Mouse (Mus musculus): ENCODE data around the gene Rhbdf2. TPM values are rescaled to one million over a fixed set of nuclear protein-coding genes. Genes with fewer than 3 reads are reported as not detected.

The Rhbdf2 gene
- polyA plus RNA-seq, 1 experiment from 2014 or later: 12.8 TPM

DNA sequence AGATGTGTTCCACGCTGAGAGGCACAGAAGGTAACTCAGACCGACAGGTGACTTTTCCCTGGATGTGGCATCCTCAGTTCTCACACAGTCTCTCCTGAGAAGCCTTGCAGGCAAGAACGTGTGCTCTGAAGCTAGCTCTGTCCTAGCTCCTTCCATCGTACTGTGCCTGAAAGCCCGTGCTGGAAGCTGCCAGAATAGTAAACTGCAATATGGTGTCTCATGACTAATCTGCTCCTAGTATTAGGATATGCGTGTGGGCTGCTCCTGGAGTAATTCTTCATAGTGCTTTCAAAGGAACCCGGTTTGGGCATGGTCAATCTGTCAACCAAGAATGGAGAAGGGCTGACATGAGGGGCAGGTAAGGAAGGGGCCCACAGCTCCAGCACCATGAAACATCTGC is 56.0 kb downstream of the Rhbdf2 start:
- H3K9me3 ChIP-seq (ENCODE audit: low read length): no peaks in the 10 kb centered on the region
- H3K27me3 ChIP-seq (ENCODE audit: insufficient read depth, low read length): no peaks in the 10 kb centered on the region
- H3K4me2 ChIP-seq (replicated peaks; ENCODE audit: low read depth, low read length): no peak overlapping the region
- no peak overlapping the region for H3K4me3 ChIP-seq (ENCODE audit: low read length)
- no peak for ATAC-seq (ENCODE audit: low FRiP score, low TSS enrichment)
- no peak overlapping the region for H3K27ac ChIP-seq (ENCODE audit: low read length)
- 79% methylated on average over 7 of the region's 7 CpGs for WGBS
- peaks cover 27% of the 10 kb centered on the region for H3K4me1 ChIP-seq (ENCODE audit: insufficient read depth, low read length)
- no peaks in the 10 kb centered on the region for H3K36me3 ChIP-seq (ENCODE audit: insufficient read depth, low read length)
- H3K9ac ChIP-seq (replicated peaks; ENCODE audit: low read length): no peak overlapping the region

DNA sequence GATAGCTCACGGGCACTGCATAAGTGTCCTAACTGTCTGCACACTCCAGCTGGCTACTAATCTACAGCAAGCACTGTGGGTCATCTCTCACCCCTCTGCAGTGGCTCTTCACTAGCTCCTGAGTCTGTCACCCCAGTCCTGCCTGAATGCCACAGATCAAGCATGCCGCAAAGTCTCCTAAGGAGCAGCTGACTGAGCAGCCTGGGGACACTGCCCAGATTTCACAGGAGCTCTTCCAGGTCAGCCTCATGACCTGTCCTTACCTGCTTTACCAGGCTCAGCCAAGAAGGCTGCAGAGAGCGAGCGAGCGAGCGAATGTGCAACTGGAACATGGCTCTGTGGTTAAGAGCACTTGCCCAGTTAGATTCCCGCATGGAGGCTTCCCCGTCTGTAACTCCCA is 59.3 kb downstream of the Rhbdf2 start:
- no peaks in the 10 kb centered on the region for H3K9me3 ChIP-seq (ENCODE audit: low read length)
- WGBS: 87% methylated on average over 8 of the region's 8 CpGs
- no peak for ATAC-seq (ENCODE audit: low FRiP score, low TSS enrichment)

DNA sequence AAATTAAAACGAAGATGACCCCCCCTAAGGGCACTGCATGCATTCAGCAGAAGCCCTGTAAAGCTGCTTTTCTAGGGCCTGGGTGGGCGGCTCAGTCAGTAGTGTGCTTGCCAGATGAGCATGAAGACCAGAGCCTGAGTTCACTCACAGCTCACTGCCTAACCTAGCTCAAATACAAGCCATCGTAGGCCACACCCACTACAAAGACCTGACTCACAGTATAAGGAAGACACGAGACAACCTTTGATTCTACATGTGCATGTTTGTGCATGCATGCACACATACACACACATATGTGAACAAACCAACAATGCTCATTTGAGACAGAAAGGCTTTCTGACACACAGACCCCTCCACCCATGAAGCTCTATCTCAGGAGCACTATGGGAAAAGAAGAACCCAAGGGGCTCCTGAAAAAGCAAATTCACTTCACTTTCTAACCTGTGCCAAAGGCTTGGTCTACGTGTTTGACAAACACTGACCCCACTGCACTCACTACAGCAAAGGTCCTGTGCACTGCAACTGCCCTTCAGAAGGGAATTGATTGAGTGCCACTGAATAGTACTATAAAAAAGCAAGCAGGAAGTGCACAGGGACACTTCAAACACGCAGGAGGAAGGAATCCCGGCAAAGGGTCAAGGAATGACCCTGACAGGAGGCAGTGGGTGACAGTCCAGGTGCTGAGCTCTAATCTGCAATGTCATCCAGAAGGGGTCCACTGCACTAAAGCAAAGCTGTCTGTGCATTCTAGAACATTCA is 61.4 kb downstream of the Rhbdf2 start:
- no peaks in the 10 kb centered on the region for H3K27me3 ChIP-seq (ENCODE audit: insufficient read depth, low read length)
- 43% methylated on average over 7 of the region's 7 CpGs for whole genome bisulfite sequencing
- no peak for ATAC-seq (ENCODE audit: low FRiP score, low TSS enrichment)
- H3K36me3 ChIP-seq (ENCODE audit: insufficient read depth, low read length): no peaks in the 10 kb centered on the region
- H3K4me1 ChIP-seq (ENCODE audit: insufficient read depth, low read length): peaks cover 4% of the 10 kb centered on the region; the same call in 1 of the 2 replicates
- H3K4me2 ChIP-seq (replicated peaks; ENCODE audit: low read depth, low read length): no peak overlapping the region
- H3K9ac ChIP-seq (replicated peaks; ENCODE audit: low read length): no peak overlapping the region
- no peak overlapping the region for H3K27ac ChIP-seq (ENCODE audit: low read length)
- H3K9me3 ChIP-seq (ENCODE audit: low read length): no peaks in the 10 kb centered on the region
- no peak overlapping the region for H3K4me3 ChIP-seq (ENCODE audit: low read length)

More for the DNA sequence above, 59.3 kb downstream of the Rhbdf2 start:
- Histone ChIP-seq H3K4me2 (replicated peaks; ENCODE audit: low read depth, low read length) (no peak overlapping the region), H3K27ac (ENCODE audit: low read length) (no peak overlapping the region), H3K36me3 (ENCODE audit: insufficient read depth, low read length) (no peaks in the 10 kb centered on the region), H3K4me1 (ENCODE audit: insufficient read depth, low read length) (peaks cover 9% of the 10 kb centered on the region; the same call in 1 of the 2 replicates), H3K4me3 (ENCODE audit: low read length) (no peak overlapping the region), H3K9ac (replicated peaks; ENCODE audit: low read length) (no peak overlapping the region), H3K27me3 (ENCODE audit: insufficient read depth, low read length) (no peaks in the 10 kb centered on the region)

DNA sequence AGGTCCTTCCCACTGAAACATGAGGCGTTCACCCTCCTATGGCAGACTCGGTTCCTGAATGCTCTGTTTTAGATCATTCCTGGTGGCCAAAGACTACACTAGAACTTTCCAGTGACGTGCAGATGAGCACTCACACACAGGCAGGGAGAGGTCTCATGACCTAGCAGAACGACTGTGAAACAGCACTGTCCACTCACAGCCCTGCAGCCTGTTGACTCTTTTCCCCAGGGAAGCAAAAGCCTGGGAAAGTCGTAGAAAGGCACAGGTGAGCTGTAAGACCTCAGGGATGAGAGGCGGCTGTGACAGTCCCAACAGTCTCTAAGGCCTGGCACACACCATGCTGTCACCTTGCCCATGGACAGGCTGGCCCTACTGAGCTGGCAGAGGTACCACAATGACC is 70.5 kb downstream of the Rhbdf2 start:
- WGBS: 44% methylated on average over 6 of the region's 6 CpGs
- no peak for ATAC-seq (ENCODE audit: low FRiP score, low TSS enrichment)
- no peak overlapping the region for H3K4me3 ChIP-seq (ENCODE audit: low read length)
- H3K27ac ChIP-seq (ENCODE audit: low read length): no peak overlapping the region
- H3K27me3 ChIP-seq (ENCODE audit: insufficient read depth, low read length): no peaks in the 10 kb centered on the region
- no peak overlapping the region for H3K9ac ChIP-seq (replicated peaks; ENCODE audit: low read length)
- no peaks in the 10 kb centered on the region for H3K9me3 ChIP-seq (ENCODE audit: low read length)
- H3K4me2 ChIP-seq (replicated peaks; ENCODE audit: low read depth, low read length): no peak overlapping the region
- no peaks in the 10 kb centered on the region for H3K36me3 ChIP-seq (ENCODE audit: insufficient read depth, low read length)
- H3K4me1 ChIP-seq (ENCODE audit: insufficient read depth, low read length): peaks cover 18% of the 10 kb centered on the region

DNA sequence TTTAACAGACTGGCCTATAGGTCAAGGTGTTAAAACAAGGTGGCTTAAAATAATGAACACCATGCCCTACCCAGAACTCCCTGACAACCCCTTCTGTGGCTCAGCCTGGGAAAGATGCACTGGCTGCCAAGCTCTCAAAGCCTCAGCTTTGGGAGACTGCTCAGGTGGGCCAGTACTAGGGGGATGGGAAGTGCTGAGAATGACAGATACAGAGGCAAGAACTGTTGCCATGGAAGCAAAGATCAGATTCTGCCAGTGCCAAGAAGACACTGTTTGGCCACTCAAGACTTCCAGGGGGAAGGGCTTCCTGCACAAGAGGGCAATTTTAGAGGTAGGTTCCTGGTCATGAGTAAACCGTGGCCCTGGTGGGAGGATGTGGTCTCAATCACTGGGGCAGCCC is 71.2 kb downstream of the Rhbdf2 start:
- WGBS: 18% methylated on average over 1 of the region's 1 CpGs
- ATAC-seq (ENCODE audit: low FRiP score, low TSS enrichment): no peak
- H3K27ac ChIP-seq (ENCODE audit: low read length): no peak overlapping the region

DNA sequence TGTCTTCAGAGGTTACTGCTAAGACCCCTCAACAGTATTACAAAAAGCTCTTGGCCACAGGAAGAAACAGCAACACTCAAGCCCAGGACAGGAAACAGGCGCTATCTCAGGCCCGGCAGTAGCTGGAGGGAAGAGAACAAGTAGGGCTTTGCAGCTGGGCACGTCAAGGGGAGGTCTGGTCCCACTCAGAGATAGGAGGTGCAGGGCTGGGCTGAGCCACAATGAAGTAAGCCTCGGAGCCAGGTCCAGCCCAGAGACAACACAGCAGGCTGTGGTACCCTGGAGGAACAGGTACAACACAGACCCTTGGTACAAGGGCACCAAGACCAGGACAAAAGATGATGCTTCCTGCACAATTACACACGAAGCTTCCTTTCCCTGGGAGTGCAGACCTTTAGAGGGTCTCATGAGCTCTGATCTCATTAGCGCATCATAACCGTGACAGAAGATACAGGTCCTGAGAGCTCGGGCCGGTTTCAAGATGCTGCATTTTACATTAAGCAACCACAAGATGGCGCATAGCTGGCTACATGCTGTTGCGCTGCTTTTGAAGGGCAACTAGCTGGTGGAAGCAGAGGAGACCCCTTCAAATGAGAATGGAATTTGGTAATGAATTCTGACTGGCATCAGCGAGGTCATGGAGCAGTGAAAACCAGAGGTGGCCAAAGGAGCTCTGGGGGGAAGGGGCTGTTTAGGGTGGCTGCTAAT is 72.5 kb downstream of the Rhbdf2 start:
- 44% methylated on average over 12 of the region's 12 CpGs for WGBS

More for the DNA sequence above, 71.2 kb downstream of the Rhbdf2 start:
- Histone ChIP-seq H3K36me3 (ENCODE audit: insufficient read depth, low read length) (no peaks in the 10 kb centered on the region), H3K27me3 (ENCODE audit: insufficient read depth, low read length) (no peaks in the 10 kb centered on the region), H3K4me2 (replicated peaks; ENCODE audit: low read depth, low read length) (no peak overlapping the region), H3K4me3 (ENCODE audit: low read length) (no peak overlapping the region), H3K9ac (replicated peaks; ENCODE audit: low read length) (no peak overlapping the region), H3K4me1 (ENCODE audit: insufficient read depth, low read length) (peaks cover 25% of the 10 kb centered on the region), H3K9me3 (ENCODE audit: low read length) (no peaks in the 10 kb centered on the region)

DNA sequence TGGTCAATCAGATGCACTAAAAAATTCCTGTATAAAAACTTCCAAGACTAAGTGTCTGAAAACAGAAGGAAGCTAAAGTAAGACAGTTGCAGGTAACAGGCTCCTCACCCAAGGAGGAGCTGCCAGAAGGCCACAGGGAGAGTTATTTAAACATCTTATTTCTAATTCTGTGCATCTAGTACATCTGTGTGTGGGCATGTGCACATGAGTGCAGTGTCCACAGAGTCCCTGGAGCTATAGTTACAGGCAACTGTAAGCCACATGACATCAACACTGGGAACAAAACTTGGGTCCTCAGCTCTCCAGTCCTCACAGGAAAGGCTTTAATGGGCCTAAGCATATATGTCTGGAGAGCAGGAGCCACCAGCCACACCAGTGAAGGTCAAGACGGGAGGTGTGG is 74.6 kb downstream of the Rhbdf2 start:
- Histone ChIP-seq H3K4me1 (ENCODE audit: insufficient read depth, low read length) (peaks cover 29% of the 10 kb centered on the region), H3K27ac (ENCODE audit: low read length) (no peak overlapping the region), H3K9me3 (ENCODE audit: low read length) (no peaks in the 10 kb centered on the region), H3K36me3 (ENCODE audit: insufficient read depth, low read length) (peaks cover 6% of the 10 kb centered on the region; the same call in 1 of the 2 replicates), H3K27me3 (ENCODE audit: insufficient read depth, low read length) (no peaks in the 10 kb centered on the region), H3K4me3 (ENCODE audit: low read length) (no peak overlapping the region), H3K4me2 (replicated peaks; ENCODE audit: low read depth, low read length) (no peak overlapping the region), H3K9ac (replicated peaks; ENCODE audit: low read length) (no peak overlapping the region)
- WGBS: 35% methylated on average over 1 of the region's 1 CpGs
- no peak for ATAC-seq (ENCODE audit: low FRiP score, low TSS enrichment)

More for the DNA sequence above, 72.5 kb downstream of the Rhbdf2 start:
- peaks cover 29% of the 10 kb centered on the region for H3K4me1 ChIP-seq (ENCODE audit: insufficient read depth, low read length)
- H3K36me3 ChIP-seq (ENCODE audit: insufficient read depth, low read length): no peaks in the 10 kb centered on the region
- H3K4me2 ChIP-seq (replicated peaks; ENCODE audit: low read depth, low read length): no peak overlapping the region
- H3K4me3 ChIP-seq (ENCODE audit: low read length): no peak overlapping the region
- H3K27ac ChIP-seq (ENCODE audit: low read length): no peak overlapping the region
- H3K9me3 ChIP-seq (ENCODE audit: low read length): no peaks in the 10 kb centered on the region
- no peak for ATAC-seq (ENCODE audit: low FRiP score, low TSS enrichment)
- no peak overlapping the region for H3K9ac ChIP-seq (replicated peaks; ENCODE audit: low read length)
- H3K27me3 ChIP-seq (ENCODE audit: insufficient read depth, low read length): no peaks in the 10 kb centered on the region

DNA sequence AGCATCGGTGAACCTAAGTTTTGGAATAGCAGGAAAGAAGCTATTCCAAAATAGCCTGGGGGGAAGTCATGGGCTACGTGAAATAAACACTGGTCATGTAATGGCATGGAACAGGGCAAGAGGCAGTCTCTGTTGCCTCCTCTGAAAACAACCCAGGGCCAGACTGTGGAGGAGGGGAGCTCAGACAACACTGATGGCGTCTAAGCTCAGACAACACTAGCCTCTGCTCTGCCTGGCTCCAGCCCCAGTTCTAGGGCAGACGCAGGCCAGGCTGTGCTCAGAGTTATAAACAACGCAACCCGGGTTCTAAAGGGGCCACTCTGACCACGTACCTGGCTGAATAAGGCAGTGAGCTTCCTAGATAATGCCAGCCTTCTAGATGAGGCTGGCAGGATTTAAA is 76.1 kb downstream of the Rhbdf2 start:
- no peak overlapping the region for H3K4me2 ChIP-seq (replicated peaks; ENCODE audit: low read depth, low read length)
- ATAC-seq (ENCODE audit: low FRiP score, low TSS enrichment): no peak

DNA sequence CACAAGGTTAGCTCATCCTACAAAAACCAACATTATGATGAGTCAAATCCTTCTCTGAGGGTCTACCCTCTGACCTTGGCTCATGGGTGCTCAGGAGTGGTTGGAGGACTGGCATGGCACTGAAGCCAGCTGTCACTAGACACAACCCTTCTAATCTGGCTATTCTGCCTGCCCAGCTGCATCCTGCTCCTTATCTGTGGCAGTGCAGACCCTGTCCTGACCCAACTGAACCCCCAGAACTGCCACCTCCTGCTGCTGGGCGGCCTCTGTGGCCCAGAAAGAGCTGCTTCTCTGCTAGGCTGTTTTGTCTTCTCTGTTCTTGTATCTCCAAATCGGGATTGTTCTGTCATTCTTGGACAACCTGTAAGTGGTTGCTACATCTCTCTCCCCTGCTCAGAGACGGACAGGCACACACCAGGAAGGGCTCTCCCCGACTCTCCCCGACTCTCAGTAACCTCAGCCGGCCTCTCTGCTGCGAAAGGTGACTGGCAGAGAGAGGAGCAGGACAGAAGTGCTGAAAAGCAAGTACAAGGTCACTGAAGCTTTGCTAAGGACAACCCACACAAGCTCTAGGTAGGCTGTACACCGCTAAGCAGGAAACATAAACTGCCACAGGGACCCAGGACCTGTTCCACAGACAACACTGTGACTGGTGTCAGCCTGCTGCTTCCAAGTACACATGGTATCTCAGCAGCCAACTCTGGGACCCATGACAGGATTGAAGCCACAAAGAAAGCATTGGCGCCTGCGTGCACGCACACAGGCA is 77.4 kb downstream of the Rhbdf2 start:
- ATAC-seq (ENCODE audit: low FRiP score, low TSS enrichment): no peak
- 80% methylated on average over 11 of the region's 11 CpGs for WGBS
- Histone ChIP-seq H3K9ac (replicated peaks; ENCODE audit: low read length) (no peak overlapping the region), H3K4me3 (ENCODE audit: low read length) (no peak overlapping the region), H3K9me3 (ENCODE audit: low read length) (no peaks in the 10 kb centered on the region), H3K27ac (ENCODE audit: low read length) (no peak overlapping the region), H3K36me3 (ENCODE audit: insufficient read depth, low read length) (peaks cover 21% of the 10 kb centered on the region), H3K27me3 (ENCODE audit: insufficient read depth, low read length) (no peaks in the 10 kb centered on the region), H3K4me1 (ENCODE audit: insufficient read depth, low read length) (peaks cover 14% of the 10 kb centered on the region), H3K4me2 (replicated peaks; ENCODE audit: low read depth, low read length) (no peak overlapping the region)

More for the DNA sequence above, 76.1 kb downstream of the Rhbdf2 start:
- Histone ChIP-seq H3K9me3 (ENCODE audit: low read length) (no peaks in the 10 kb centered on the region), H3K4me3 (ENCODE audit: low read length) (no peak overlapping the region), H3K4me1 (ENCODE audit: insufficient read depth, low read length) (peaks cover 22% of the 10 kb centered on the region), H3K36me3 (ENCODE audit: insufficient read depth, low read length) (peaks cover 9% of the 10 kb centered on the region), H3K27ac (ENCODE audit: low read length) (no peak overlapping the region), H3K27me3 (ENCODE audit: insufficient read depth, low read length) (no peaks in the 10 kb centered on the region), H3K9ac (replicated peaks; ENCODE audit: low read length) (no peak overlapping the region)
- WGBS: 42% methylated on average over 7 of the region's 7 CpGs

Measured in kidney, embryonic 16.5 days (tissue).